Mouse (Mus musculus) brown adipose tissue, adult 24 weeks (tissue): ENCODE data around the gene Slc12a9. TPM values are rescaled to one million over a fixed set of nuclear protein-coding genes. Genes with fewer than 3 reads are reported as not detected.

Experiments
- polyA plus RNA-seq: library from polyadenylated mRNA; stranded (reverse); fragments of >200 nt; gene quantifications from 2 replicates; pipeline ENCODE4 v1.2.4, GENCODE M21; 2012; ENCODE audit not compliant: missing spikeins, insufficient read depth, insufficient read length

The Slc12a9 gene
- polyA plus RNA-seq, 1 experiment, result 2.5 TPM

Other genes starting within 250 kb of the Slc12a9 start
- gene Trim56, start 217.4 kb downstream of the Slc12a9 start, polyA plus RNA-seq, result 9.8 and 11.1 TPM in 2 replicates
- gene Muc3, start 184.3 kb downstream of the Slc12a9 start, polyA plus RNA-seq, result not detected in 2 replicates
- gene Muc3a, start 121.2 kb downstream of the Slc12a9 start, polyA plus RNA-seq, result not detected in 2 replicates
- 0.75 TPM in 1 of 2 replicates, not detected in the other for gene Ache, start 46.1 kb downstream of the Slc12a9 start, polyA plus RNA-seq
- 7.4 and 11.4 TPM in 2 replicates for gene Ufsp1, start 39.0 kb downstream of the Slc12a9 start, polyA plus RNA-seq
- 31.0 and 45.4 TPM in 2 replicates for gene Srrt, start 25.9 kb downstream of the Slc12a9 start, polyA plus RNA-seq
- 13.1 and 20.6 TPM in 2 replicates for gene Trip6, start 19.2 kb downstream of the Slc12a9 start, polyA plus RNA-seq
- gene Ephb4, start 16.5 kb upstream of the Slc12a9 start, polyA plus RNA-seq, result 10.3 and 10.4 TPM in 2 replicates
- gene Zan, start 143.5 kb upstream of the Slc12a9 start, polyA plus RNA-seq, result not detected in 2 replicates
- gene Pop7, start 168.9 kb upstream of the Slc12a9 start, polyA plus RNA-seq, result 19.7 and 20.9 TPM in 2 replicates
- 8.6 and 11.2 TPM in 2 replicates for gene Gigyf1, start 185.0 kb upstream of the Slc12a9 start, polyA plus RNA-seq
- not detected in 2 replicates for gene Epo, start 199.6 kb upstream of the Slc12a9 start, polyA plus RNA-seq
- gene Gnb2, start 199.9 kb upstream of the Slc12a9 start, polyA plus RNA-seq, result 285 and 328 TPM in 2 replicates
- gene Actl6b, start 219.9 kb upstream of the Slc12a9 start, polyA plus RNA-seq, result not detected in 2 replicates
- gene Tfr2, start 236.2 kb upstream of the Slc12a9 start, polyA plus RNA-seq, result 4.6 and 6.1 TPM in 2 replicates